Mouse (Mus musculus): ENCODE results near the gene Prkn.

GRCm38 (mm10) chr17:11918123-11918801, 1078.1 kb downstream of the Prkn start:
- TF ChIP-seq CTCF (IDR thresholded peaks at IDR 0.05) (peak; percentile 50), EP300 (IDR thresholded peaks at IDR 0.05) (no peak)

Measured in lung, postnatal 0 days (tissue).